Mouse (Mus musculus) limb, embryonic 14.5 days (tissue): Measurements from ENCODE around the gene Focad. TPM values are rescaled to one million over a fixed set of nuclear protein-coding genes. Genes with fewer than 3 reads are reported as not detected.
A peak's percentile ranks its signal among the peaks of the same experiment; 100 is the strongest.

Source experiments
- ATAC-seq: fragments of 200-750 bp; cut with Nextera tagmentation; 2 replicates; pipeline ENCODE4 v1.8.0; 2017; ENCODE audit warnings: low read depth, moderate number of reproducible peaks, moderate TSS enrichment; ENCODE audit not compliant: low FRiP score
- DNase-seq: peaks from one replicate; pipeline ENCODE4 v3.0.0-alpha.2; 2015; ENCODE audit warnings: low spot score
- H3K27ac ChIP-seq: fragments of 300-500 bp; sonication (generic); replicated peaks from 2 replicates; pipeline ENCODE4 v1.5.1; 2014; ENCODE audit warnings: low read depth, mild to moderate bottlenecking, low read length, moderate library complexity, mixed read lengths
- H3K27me3 ChIP-seq: fragments of 300-500 bp; sonication (generic); 2 replicates; pipeline ENCODE4 v1.6.1; 2014; ENCODE audit warnings: low read length, mixed read lengths; ENCODE audit not compliant: control insufficient read depth, insufficient read depth
- H3K36me3 ChIP-seq: fragments of 300-500 bp; sonication (generic); 2 replicates; pipeline ENCODE4 v1.6.1; 2014; ENCODE audit warnings: mild to moderate bottlenecking, low read length, moderate library complexity, mixed read lengths; ENCODE audit not compliant: control insufficient read depth, insufficient read depth
- H3K4me1 ChIP-seq: fragments of 300-500 bp; sonication (generic); 2 replicates; pipeline ENCODE4 v1.6.1; 2014; ENCODE audit warnings: antibody characterized with exemption, low read length, mixed read lengths; ENCODE audit not compliant: control insufficient read depth, insufficient read depth
- H3K4me2 ChIP-seq: fragments of 300-500 bp; sonication (generic); replicated peaks from 2 replicates; pipeline ENCODE4 v1.6.1; 2014; ENCODE audit warnings: low read depth, mild to moderate bottlenecking, low read length, moderate library complexity; ENCODE audit not compliant: severe bottlenecking
- H3K4me3 ChIP-seq: fragments of 300-500 bp; sonication (generic); replicated peaks from 2 replicates; pipeline ENCODE4 v1.5.1; 2014; ENCODE audit warnings: low read length
- H3K9ac ChIP-seq: fragments of 300-500 bp; sonication (generic); 2 replicates; pipeline ENCODE4 v1.6.1; 2014; ENCODE audit warnings: mild to moderate bottlenecking, low read depth, low read length, moderate library complexity; ENCODE audit not compliant: severe bottlenecking
- H3K9me3 ChIP-seq: fragments of 300-500 bp; sonication (generic); 2 replicates; pipeline ENCODE4 v1.6.1; 2016; ENCODE audit warnings: low read length; ENCODE audit not compliant: control insufficient read depth
- POLR2A ChIP-seq: fragments of 200-500 bp; IDR thresholded peaks from 2 replicates; pipeline ENCODE4 v1.8.0; 2012; ENCODE audit warnings: inconsistent platforms, mild to moderate bottlenecking, moderate library complexity, borderline replicate concordance; ENCODE audit not compliant: insufficient read depth, insufficient read length; ENCODE audit errors: extremely low read depth
- WGBS: fragments of 180-500 bp; shearing (Covaris S2); extraction: QIAGEN DNeasy Blood & Tissue Kit; methylation state at CpG from one replicate; pipeline ENCODE4 v1.1.7; 2014; 5-methylcytosine and 5-hydroxymethylcytosine counted together
- polyA plus RNA-seq, 2 experiments: library from polyadenylated mRNA; depleted of rRNA in 1 of 2; stranded (reverse) in 1 of 2; unstranded in 1 of 2; fragments of >200 nt; fragmentation: Nextera tagmentation in 1 of 2; extraction: Ambion mirVana in 1 of 2; gene quantifications; 2 replicates each; pipeline versions ENCODE4 v1.2.1 to v1.2.3; 2012 to 2014

Focad gene
- polyA plus RNA-seq, 2 experiments = 15.7 to 19.5 TPM

DNA sequence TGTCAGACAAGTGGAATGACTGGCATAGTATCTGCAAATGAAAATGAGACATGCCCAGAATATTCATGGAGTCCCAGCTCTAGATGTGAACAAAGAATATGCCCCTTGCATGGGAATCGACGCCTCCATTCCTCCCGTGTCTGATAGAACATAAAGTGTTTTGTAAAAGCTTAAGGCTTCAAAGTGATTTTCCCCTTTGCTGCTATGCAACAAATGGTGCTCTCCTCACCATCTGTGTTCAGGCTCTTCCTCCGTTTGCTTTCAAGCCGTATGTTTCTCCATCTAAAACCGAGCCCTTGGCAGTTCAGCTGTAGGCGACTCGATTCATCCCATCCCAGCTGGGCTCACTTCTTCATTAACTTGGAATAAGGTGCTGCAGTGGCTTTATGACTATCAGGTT, 251.5 kb downstream of the Focad start:
- Histone ChIP-seq H3K36me3 (no peaks in the 10 kb centered on the region), H3K4me2 (no peak overlapping the region), H3K4me3 (no peak overlapping the region), H3K27me3 (no peaks in the 10 kb centered on the region), H3K9ac (no peak overlapping the region), H3K9me3 (no peaks in the 10 kb centered on the region), H3K27ac (no peak overlapping the region), H3K4me1 (no peaks in the 10 kb centered on the region)
- DNase-seq = no peak
- 71% methylated on average over 8 of the region's 8 CpGs for WGBS
- ATAC-seq = no peak
- no peak for TF ChIP-seq POLR2A

DNA sequence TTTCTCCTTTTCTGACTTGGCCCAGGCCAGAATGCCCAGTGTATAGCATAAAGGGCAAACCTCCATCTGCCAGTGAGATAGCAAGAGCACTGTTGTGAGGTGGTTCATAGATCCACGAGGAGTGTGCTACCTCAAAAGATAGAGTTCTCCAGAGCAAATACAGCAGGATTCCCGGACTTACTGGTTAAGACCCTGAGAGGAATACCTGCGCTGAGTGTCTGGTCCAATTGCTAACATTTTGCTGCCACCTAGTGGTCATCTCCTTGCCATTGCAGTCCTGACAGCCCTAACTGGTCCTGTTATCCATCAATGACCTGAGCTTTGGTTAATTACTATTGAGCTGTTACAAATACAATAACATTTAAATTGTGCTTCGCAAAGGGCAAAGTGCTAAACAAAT, 256.5 kb downstream of the Focad start:
- Histone ChIP-seq H3K4me3 (no peak overlapping the region), H3K4me2 (no peak overlapping the region), H3K27me3 (no peaks in the 10 kb centered on the region), H3K27ac (no peak overlapping the region), H3K36me3 (no peaks in the 10 kb centered on the region), H3K9me3 (no peaks in the 10 kb centered on the region), H3K4me1 (no peaks in the 10 kb centered on the region), H3K9ac (no peak overlapping the region)
- 2% methylated on average over 4 of the region's 4 CpGs for WGBS
- ATAC-seq (peak; percentile 72; the same call in 1 of the 2 replicates), DNase-seq (peak; percentile 97)
- TF ChIP-seq POLR2A = no peak

DNA sequence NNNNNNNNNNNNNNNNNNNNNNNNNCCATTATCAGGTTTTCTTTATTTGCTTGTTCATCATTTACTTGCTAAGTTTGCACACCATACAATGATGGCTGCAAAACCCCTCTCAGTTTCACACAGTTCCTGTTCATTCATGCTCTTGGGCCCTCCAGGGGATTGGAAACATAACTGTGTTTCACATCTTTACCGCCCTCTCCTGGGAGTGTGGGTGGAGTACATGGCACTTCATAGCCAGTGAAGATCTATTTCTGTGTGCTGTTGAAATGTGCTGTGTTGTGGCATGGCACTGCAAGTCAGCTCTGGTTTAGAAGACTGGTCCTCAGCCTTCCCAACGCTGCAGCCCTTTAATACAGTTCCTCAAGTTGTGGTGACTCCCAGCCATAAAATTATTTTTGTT, 262.2 kb downstream of the Focad start:
- no peak for TF ChIP-seq POLR2A
- DNase-seq (peak; percentile 30), ATAC-seq (no peak)
- H3K9ac ChIP-seq = no peak overlapping the region
- H3K9me3 ChIP-seq = no peaks in the 10 kb centered on the region
- H3K27ac ChIP-seq = no peak overlapping the region
- H3K27me3 ChIP-seq = no peaks in the 10 kb centered on the region
- no peak overlapping the region for H3K4me2 ChIP-seq
- H3K36me3 ChIP-seq = no peaks in the 10 kb centered on the region
- no peaks in the 10 kb centered on the region for H3K4me1 ChIP-seq
- no peak overlapping the region for H3K4me3 ChIP-seq
- WGBS = 63% methylated on average over 2 of the region's 2 CpGs

DNA sequence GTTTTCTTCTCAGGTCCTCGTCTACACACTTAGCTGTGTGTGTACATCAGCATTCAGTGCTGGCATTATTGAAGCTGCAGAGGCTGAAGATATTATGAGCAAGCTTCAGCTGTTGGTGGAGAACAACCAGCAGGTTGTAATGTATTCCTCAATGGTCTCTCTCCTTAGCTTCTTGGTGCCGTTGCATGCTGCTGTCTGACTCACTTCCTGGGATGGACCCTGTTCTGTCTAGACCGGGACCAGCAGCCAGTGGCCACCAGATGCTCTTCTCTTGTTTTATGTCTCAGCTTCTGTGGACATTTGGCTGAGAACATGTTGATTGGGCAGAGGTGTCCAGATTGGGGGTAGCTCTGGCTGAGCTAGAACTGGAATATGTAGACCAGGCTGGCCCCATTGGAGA, 263.0 kb downstream of the Focad start:
- H3K4me1 ChIP-seq = no peaks in the 10 kb centered on the region
- 89% methylated on average over 3 of the region's 3 CpGs for WGBS
- no peak for TF ChIP-seq POLR2A

GRCm38 (mm10) chr4:88369951-88370350, 275.5 kb downstream of the Focad start:
- no peak for TF ChIP-seq POLR2A
- H3K9me3 ChIP-seq = no peaks in the 10 kb centered on the region
- no peak overlapping the region for H3K4me2 ChIP-seq
- no peaks in the 10 kb centered on the region for H3K36me3 ChIP-seq
- DNase-seq = no peak
- 77% methylated on average over 6 of the region's 6 CpGs for WGBS
- H3K4me1 ChIP-seq = no peaks in the 10 kb centered on the region
- no peak overlapping the region for H3K27ac ChIP-seq
- ATAC-seq = no peak
- no peaks in the 10 kb centered on the region for H3K27me3 ChIP-seq
- H3K9ac ChIP-seq = no peak overlapping the region
- no peak overlapping the region for H3K4me3 ChIP-seq

More for the DNA sequence above, 263.0 kb downstream of the Focad start:
- Histone ChIP-seq H3K9me3 (no peaks in the 10 kb centered on the region), H3K27me3 (no peaks in the 10 kb centered on the region), H3K36me3 (no peaks in the 10 kb centered on the region), H3K4me3 (no peak overlapping the region), H3K27ac (no peak overlapping the region), H3K9ac (no peak overlapping the region), H3K4me2 (no peak overlapping the region)
- no peak for DNase-seq
- no peak for ATAC-seq

DNA sequence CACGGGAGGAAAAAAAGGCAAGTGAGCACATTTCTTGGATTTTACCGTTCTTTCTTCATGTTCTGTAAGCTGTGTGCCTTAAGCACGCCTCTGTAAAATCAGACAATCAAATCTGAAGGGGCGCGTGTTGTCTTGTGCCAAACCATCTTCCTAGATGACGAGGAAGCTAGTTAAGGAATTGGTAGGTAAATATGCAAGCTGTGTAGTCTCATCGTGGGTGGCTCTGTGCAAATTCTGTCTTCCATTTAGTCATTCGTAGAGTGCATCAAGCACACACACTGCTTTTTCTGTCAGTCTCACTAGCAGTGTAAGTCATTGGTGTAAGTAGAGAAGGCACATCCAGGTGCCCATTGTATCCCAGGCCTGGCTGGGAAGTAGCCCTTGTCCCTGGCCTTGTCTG, 276.4 kb downstream of the Focad start:
- Histone ChIP-seq H3K4me3 (no peak overlapping the region), H3K4me1 (no peaks in the 10 kb centered on the region), H3K27ac (no peak overlapping the region), H3K36me3 (no peaks in the 10 kb centered on the region), H3K27me3 (no peaks in the 10 kb centered on the region), H3K4me2 (no peak overlapping the region), H3K9ac (no peak overlapping the region), H3K9me3 (no peaks in the 10 kb centered on the region)
- no peak for TF ChIP-seq POLR2A
- WGBS = 60% methylated on average over 8 of the region's 8 CpGs
- ATAC-seq = no peak
- DNase-seq = no peak
